Mouse (Mus musculus) C2C12 (cell line): ENCODE results near the gene Lrrc2. TPM values are rescaled to one million over a fixed set of nuclear protein-coding genes. Genes with fewer than 3 reads are reported as not detected.

ENCODE experiments used
- H3K27me3 ChIP-seq: one replicate; pipeline ENCODE4 v1.6.1; 2011; ENCODE audit not compliant: control insufficient read depth, insufficient read depth, insufficient read length
- H3K36me3 ChIP-seq: one replicate; pipeline ENCODE4 v1.6.1; 2011; ENCODE audit not compliant: control insufficient read depth, insufficient read depth
- H3K4me3 ChIP-seq: one replicate; pipeline ENCODE4 v1.5.1; 2011; ENCODE audit warnings: mild to moderate bottlenecking, control low read depth; ENCODE audit not compliant: poor library complexity, insufficient read depth, severe bottlenecking
- H3K79me2 ChIP-seq: one replicate; pipeline ENCODE4 v1.6.1; 2011; ENCODE audit not compliant: control insufficient read depth, insufficient read depth
- H3K79me3 ChIP-seq: one replicate; pipeline ENCODE4 v1.6.1; 2011; ENCODE audit warnings: low read depth, control low read depth
- H3ac ChIP-seq: one replicate; pipeline ENCODE3; 2011; ENCODE audit warnings: low read depth; ENCODE audit not compliant: control insufficient read depth, insufficient read length
- CEBPB ChIP-seq: IDR thresholded peaks from one replicate; pipeline ENCODE4 v1.6.1; 2011; ENCODE audit warnings: low read depth, mild to moderate bottlenecking, control low read depth, moderate library complexity
- CTCF ChIP-seq: IDR thresholded peaks from one replicate; pipeline ENCODE4 v1.5.1; 2011; ENCODE audit not compliant: control insufficient read depth, insufficient read depth, insufficient read length
- FOSL1 ChIP-seq: IDR thresholded peaks from one replicate; pipeline ENCODE4 v1.8.0; 2011; ENCODE audit warnings: mild to moderate bottlenecking, low read length; ENCODE audit not compliant: poor library complexity, insufficient read depth, severe bottlenecking
- MAX ChIP-seq: IDR thresholded peaks from one replicate; pipeline ENCODE4 v1.6.1; 2011; ENCODE audit warnings: mild to moderate bottlenecking, control low read depth
- MYOD1 ChIP-seq: IDR thresholded peaks from one replicate; pipeline ENCODE4 v1.6.1; 2011; ENCODE audit warnings: low read depth; ENCODE audit not compliant: control insufficient read depth, insufficient read length
- MYOG ChIP-seq: IDR thresholded peaks from one replicate; pipeline ENCODE4 v1.6.1; 2011; ENCODE audit not compliant: control insufficient read depth, insufficient read length; ENCODE audit errors: extremely low read depth
- USF1 ChIP-seq: IDR thresholded peaks from one replicate; pipeline ENCODE4 v1.6.1; 2011; ENCODE audit warnings: low read depth, mild to moderate bottlenecking, control low read depth, moderate library complexity
- polyA plus RNA-seq: library from polyadenylated mRNA; unstranded; fragments of >200 nt; fragmentation: generic; extraction: Trizol; gene quantifications from one replicate; pipeline ENCODE4 v1.2.1, GENCODE M21; 2012; ENCODE audit warnings: missing spikeins

Gene Lrrc2
- polyA plus RNA-seq, 1 experiment = 0.01 TPM

GRCm38 (mm10) chr9:110909371-110909967, 41.9 kb upstream of the Lrrc2 start:
- Histone ChIP-seq H3K79me2 (no peaks in the 10 kb centered on the region), H3K79me3 (no peaks in the 10 kb centered on the region), H3ac (no peak overlapping the region), H3K4me3 (no peak overlapping the region), H3K36me3 (no peaks in the 10 kb centered on the region), H3K27me3 (peaks cover 5% of the 10 kb centered on the region)
- no peak for TF ChIP-seq MYOG
- TF ChIP-seq USF1 = no peak
- no peak for TF ChIP-seq MAX
- TF ChIP-seq CTCF = no peak
- TF ChIP-seq MYOD1 = no peak
- no peak for TF ChIP-seq CEBPB
- TF ChIP-seq FOSL1 = no peak

GRCm38 (mm10) chr9:110914631-110915236, 36.6 kb upstream of the Lrrc2 start:
- Histone ChIP-seq H3K79me2 (no peaks in the 10 kb centered on the region), H3ac (no peak overlapping the region), H3K36me3 (no peaks in the 10 kb centered on the region), H3K27me3 (peaks cover 36% of the 10 kb centered on the region), H3K79me3 (no peaks in the 10 kb centered on the region), H3K4me3 (no peak overlapping the region)
- no peak for TF ChIP-seq CTCF
- no peak for TF ChIP-seq CEBPB
- no peak for TF ChIP-seq MYOD1
- TF ChIP-seq USF1 = no peak
- TF ChIP-seq FOSL1 = no peak
- TF ChIP-seq MAX = no peak
- TF ChIP-seq MYOG = no peak

- Histone ChIP-seq H3K4me3 (no peak overlapping the region), H3K27me3 (peaks cover 39% of the 10 kb centered on the region), H3K79me3 (no peaks in the 10 kb centered on the region), H3ac (no peak overlapping the region), H3K36me3 (no peaks in the 10 kb centered on the region), H3K79me2 (no peaks in the 10 kb centered on the region)
- TF ChIP-seq MYOD1 (no peak), USF1 (no peak), CEBPB (no peak)
These were observed 35.9 kb upstream of the Lrrc2 start for GRCm38 (mm10) chr9:110915466-110915865.

- Histone ChIP-seq H3K4me3 (no peak within 1 kb of the TSS), H3ac (no peak within 1 kb of the TSS), H3K36me3 (no peaks in the 10 kb centered on the region), H3K79me2 (no peaks in the 10 kb centered on the region), H3K79me3 (no peaks in the 10 kb centered on the region), H3K27me3 (peaks cover 42% of the 10 kb centered on the region)
- TF ChIP-seq MYOG (no peak), USF1 (no peak), FOSL1 (no peak), CTCF (no peak), CEBPB (no peak), MAX (no peak), MYOD1 (no peak)
These were observed 34.6 kb upstream of the Lrrc2 start, which contains the start of gene Fam240a for GRCm38 (mm10) chr9:110916786-110917185. TSS of gene Fam240a (minus strand) at chr9:110916861.

- Histone ChIP-seq H3K4me3 (no peak overlapping the region), H3K79me2 (no peaks in the 10 kb centered on the region), H3K27me3 (peaks cover 35% of the 10 kb centered on the region), H3ac (no peak overlapping the region), H3K36me3 (no peaks in the 10 kb centered on the region), H3K79me3 (no peaks in the 10 kb centered on the region)
- TF ChIP-seq CTCF (no peak), MYOG (no peak), CEBPB (no peak), MAX (no peak), USF1 (no peak), FOSL1 (no peak), MYOD1 (no peak)
These were observed 30.5 kb upstream of the Lrrc2 start for GRCm38 (mm10) chr9:110920665-110921419.

- TF ChIP-seq MAX = no peak
- no peak for TF ChIP-seq CTCF
- TF ChIP-seq USF1 = no peak
- no peak for TF ChIP-seq FOSL1
- no peak for TF ChIP-seq CEBPB
- no peak for TF ChIP-seq MYOG
- no peak for TF ChIP-seq MYOD1
- H3ac ChIP-seq = no peak overlapping the region
- H3K79me2 ChIP-seq = no peaks in the 10 kb centered on the region
- no peaks in the 10 kb centered on the region for H3K36me3 ChIP-seq
- H3K27me3 ChIP-seq = peaks cover 33% of the 10 kb centered on the region
- H3K4me3 ChIP-seq = no peak overlapping the region
- no peaks in the 10 kb centered on the region for H3K79me3 ChIP-seq
These were observed 28.6 kb upstream of the Lrrc2 start for GRCm38 (mm10) chr9:110922759-110923158.
